Mouse (Mus musculus) liver, postnatal 0 days (tissue): Measurements from ENCODE around the gene Smo.

Source experiments
- CTCF ChIP-seq: sonication (generic); IDR thresholded peaks from 2 replicates; pipeline ENCODE4 v1.5.1; 2016; ENCODE audit warnings: antibody characterized with exemption, low read depth
- EP300 ChIP-seq: IDR thresholded peaks from 2 replicates; pipeline ENCODE4 v1.6.1; 2016; ENCODE audit warnings: antibody characterized with exemption, low read depth, mild to moderate bottlenecking

DNA sequence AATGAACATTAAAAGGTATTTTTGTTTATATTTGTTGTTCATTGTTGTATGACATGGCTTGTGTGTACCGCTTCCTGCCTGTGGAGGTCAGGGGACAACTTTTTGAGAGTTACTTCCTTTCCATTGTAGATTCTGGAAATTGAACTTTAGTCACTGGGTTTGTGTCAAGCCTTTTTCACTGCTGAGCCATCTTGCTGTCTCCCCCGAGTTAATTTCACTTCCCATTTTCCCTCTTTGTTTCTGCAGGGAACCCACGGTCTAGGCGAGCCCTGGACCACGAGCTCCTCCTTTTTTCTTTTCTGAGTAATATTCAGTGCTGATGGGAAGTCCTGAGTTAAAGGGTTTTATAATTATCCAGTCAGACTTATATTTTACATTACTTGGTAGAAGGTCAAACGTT, 59.3 kb downstream of the Smo start:
- TF ChIP-seq CTCF (no peak), EP300 (no peak)
